Mouse (Mus musculus) left cerebral cortex, postnatal 36 days (tissue): Measurements from ENCODE around the gene Ly6g6f. TPM values are rescaled to one million over a fixed set of nuclear protein-coding genes. Genes with fewer than 3 reads are reported as not detected.
"Not testable (repeated sequence)": the region's sequence is repeated elsewhere in the genome, so short reads cannot be mapped to it uniquely, and the experiment has no call there.

Experiments used
- DNase-seq, 2 experiments: peaks; one replicate each; pipeline ENCODE4 v3.0.0; 2021 to 2022; ENCODE audit warnings: low spot score in 2 of 2, mixed read lengths in 1 of 2
- intact Hi-C: fragments of 180-260 bp; cut with DNase I; formaldehyde crosslinking; loops from one replicate; pipeline ENCODE4 v1.15.1; 2025
- total RNA-seq, 2 experiments: library from RNA; stranded (reverse); gene quantifications; 2 replicates each; pipeline ENCODE4 v1.2.3; 2021

The Ly6g6f gene
- total RNA-seq, 2 experiments from 2014 or later = not detected

DNA sequence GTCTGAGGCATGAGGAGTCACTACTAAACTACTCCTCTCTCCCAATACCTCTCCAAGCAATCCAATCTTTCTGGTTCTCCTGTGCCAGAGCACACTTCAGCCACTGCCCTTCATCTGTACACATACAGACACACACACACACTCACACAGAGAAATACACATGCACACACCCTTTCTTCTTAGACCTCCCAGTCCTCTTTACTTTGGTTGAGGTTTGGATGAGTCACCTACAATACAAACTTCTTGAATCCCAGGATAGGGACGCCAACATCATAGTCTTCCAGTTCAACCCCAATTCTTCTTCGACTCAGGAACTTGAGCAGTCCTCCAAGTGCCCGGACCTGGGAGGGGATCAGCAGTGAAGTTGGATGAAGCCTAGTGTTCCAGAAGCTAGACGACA, 41.6 kb downstream of the Ly6g6f start:
- intact Hi-C loops = no loop called here
- no peak for DNase-seq

- intact Hi-C loops = no loop called here
- DNase-seq = peak; percentile 35 to 51
Observed at GRCm38 (mm10) chr17:35039121-35039873, 46.1 kb downstream of the Ly6g6f start.

- DNase-seq = no peak
- intact Hi-C loops = loop anchor here (1.0 kb wide), 1 partner anchor 10 kb away; no protein-coding TSS in a partner anchor
Observed at GRCm38 (mm10) chr17:35034896-35035295, 50.5 kb downstream of the Ly6g6f start.

DNA sequence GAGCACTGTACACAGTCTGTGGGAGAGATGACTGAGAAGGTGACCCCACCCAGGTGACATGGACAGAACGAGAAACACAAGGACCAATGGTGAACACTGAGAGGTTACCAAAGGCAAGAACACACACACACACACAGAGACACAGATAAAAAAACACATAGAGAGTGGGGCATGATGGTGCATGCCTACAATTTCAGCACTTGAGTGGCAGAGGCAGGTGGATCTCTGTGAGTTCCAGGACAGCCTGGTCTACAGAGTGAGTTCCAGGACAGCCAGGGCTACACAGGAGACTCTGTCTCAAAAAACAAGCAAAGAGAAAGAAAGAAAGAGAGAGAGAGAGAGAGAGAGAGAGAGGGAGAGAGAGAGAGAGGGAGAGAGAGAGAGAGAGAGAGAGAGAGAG, 51.7 kb downstream of the Ly6g6f start:
- intact Hi-C loops = loop anchor here (1.0 kb wide), 1 partner anchor 12 kb away; no protein-coding TSS in a partner anchor
- not testable (repeated sequence) for DNase-seq

DNA sequence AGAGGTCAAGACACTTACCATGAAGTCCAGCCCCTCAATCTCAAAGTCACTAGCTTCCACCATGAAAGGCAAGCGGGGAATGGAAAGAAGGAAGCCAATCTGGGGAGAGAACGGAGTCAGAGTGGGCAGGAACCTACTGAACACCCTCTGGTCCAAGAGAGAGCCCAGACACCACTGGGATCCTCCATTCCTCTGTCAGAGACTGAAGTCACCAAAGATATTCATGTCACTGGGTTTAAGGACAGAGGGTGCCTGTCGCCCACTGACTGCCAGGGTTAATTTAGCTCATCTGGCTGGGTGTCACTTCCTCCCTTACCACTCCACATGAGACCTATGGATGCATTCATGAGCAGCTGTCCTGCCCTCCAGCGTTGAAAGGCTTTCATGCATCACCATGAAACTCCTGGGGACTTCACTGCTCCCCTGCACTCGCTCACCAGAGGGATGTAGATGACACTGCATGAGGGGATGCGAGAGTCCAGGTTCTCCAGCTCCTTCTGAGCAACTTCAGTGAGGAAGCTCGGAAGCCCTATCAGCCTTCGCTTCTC, 53.0 kb downstream of the Ly6g6f start:
- DNase-seq = no peak
- intact Hi-C loops = no loop called here

DNA sequence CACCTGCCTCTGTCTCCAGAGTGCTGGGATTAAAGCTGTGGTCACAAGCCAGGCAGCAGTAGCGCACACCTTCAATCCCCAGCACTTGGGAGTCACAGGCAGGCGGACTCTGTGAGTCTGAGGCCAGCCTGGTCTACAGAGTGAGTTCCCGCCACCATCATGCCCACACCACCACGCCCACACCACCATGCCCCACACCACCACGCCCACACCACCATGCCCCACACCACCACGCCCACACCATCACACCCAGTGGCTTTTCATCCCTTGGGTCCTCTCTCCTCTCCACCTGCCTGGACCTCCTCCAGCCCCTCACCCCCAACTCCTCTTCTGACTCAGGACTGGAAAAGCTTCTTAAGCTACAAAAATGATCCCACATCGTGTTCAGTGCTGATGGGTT, 53.5 kb downstream of the Ly6g6f start:
- intact Hi-C loops = no loop called here
- no peak for DNase-seq

DNA sequence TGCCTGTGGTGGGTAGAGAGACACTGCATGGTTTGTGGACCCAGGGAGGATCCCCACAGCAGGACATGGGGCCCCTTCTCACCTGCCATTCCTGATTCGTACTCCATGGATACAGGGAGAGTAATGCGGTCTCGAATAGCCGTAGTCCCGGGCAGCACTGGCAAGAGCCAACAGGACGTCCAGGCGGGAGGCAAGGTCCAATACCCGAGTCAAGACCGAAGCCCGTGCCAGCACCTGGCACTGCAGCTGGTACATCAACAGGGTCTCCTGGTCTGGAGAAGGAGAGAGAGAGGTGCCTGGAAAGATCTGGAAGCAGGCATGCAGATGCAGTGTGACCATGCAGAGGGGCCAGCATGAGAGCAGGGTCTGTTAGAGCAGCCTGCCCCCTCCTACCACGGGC, 54.1 kb downstream of the Ly6g6f start:
- DNase-seq = no peak
- intact Hi-C loops = no loop called here

Other genes with a start within 250 kb of the Ly6g6f start
- gene Stk19, start 248.7 kb downstream of the Ly6g6f start, total RNA-seq = 10 to 100 TPM; 50.2 to 58.6 TPM
- 10 to 100 TPM; 39.4 to 45.4 TPM for gene Dxo, start 248.6 kb downstream of the Ly6g6f start, total RNA-seq
- 10 to 100 TPM; 58.5 to 72.2 TPM for gene Skiv2l, start 235.4 kb downstream of the Ly6g6f start, total RNA-seq
- 10 to 100 TPM; 35.5 to 36.6 TPM for gene Nelfe, start 235.2 kb downstream of the Ly6g6f start, total RNA-seq
- under 1 TPM in 1 of 2 experiments, not detected in 1; 0.63 TPM for gene Cfb, start 223.1 kb downstream of the Ly6g6f start, total RNA-seq
- 1 to 10 TPM; 6.5 to 8.6 TPM for gene Zbtb12, start 206.1 kb downstream of the Ly6g6f start, total RNA-seq
- gene Gm20547, start 203.6 kb downstream of the Ly6g6f start, total RNA-seq = not detected
- 1 to 10 TPM; 2.4 to 2.5 TPM for gene C2, start 187.3 kb downstream of the Ly6g6f start, total RNA-seq
- 100 to 1,000 TPM; 162 to 194 TPM for gene Ehmt2, start 187.1 kb downstream of the Ly6g6f start, total RNA-seq
- under 1 TPM; 0.23 to 0.69 TPM for gene Slc44a4, start 171.1 kb downstream of the Ly6g6f start, total RNA-seq
- 10 to 100 TPM; 43.8 to 47.2 TPM for gene Neu1, start 154.4 kb downstream of the Ly6g6f start, total RNA-seq
- gene Hspa1b, start 126.4 kb downstream of the Ly6g6f start, total RNA-seq = 10 to 100 TPM; 12.9 to 23.4 TPM
- gene Gm20481, start 115.7 kb downstream of the Ly6g6f start, total RNA-seq = not detected
- gene Hspa1a, start 113.5 kb downstream of the Ly6g6f start, total RNA-seq = 10 to 100 TPM; 11.9 to 13.7 TPM
- gene Hspa1l, start 112.9 kb downstream of the Ly6g6f start, total RNA-seq = under 1 TPM in 1 of 2 experiments, not detected in 1; 0.32 TPM
- gene Lsm2, start 103.7 kb downstream of the Ly6g6f start, total RNA-seq = 10 to 100 TPM; 19.4 to 19.8 TPM
- gene Vars, start 84.6 kb downstream of the Ly6g6f start, total RNA-seq = 10 to 100 TPM; 38.2 to 47.2 TPM
- gene Vwa7, start 69.0 kb downstream of the Ly6g6f start, total RNA-seq = under 1 TPM; 0.48 to 0.57 TPM
- gene Sapcd1, start 57.6 kb downstream of the Ly6g6f start, total RNA-seq = under 1 TPM in 1 of 2 experiments, not detected in 1; 0.79 TPM
- gene Msh5, start 38.9 kb downstream of the Ly6g6f start, total RNA-seq = under 1 TPM in 1 of 2 experiments, not detected in 1; 0.66 TPM
- gene Clic1, start 35.6 kb downstream of the Ly6g6f start, total RNA-seq = 1 to 10 TPM; 8.4 to 8.5 TPM
- 10 to 100 TPM; 13.9 to 14.0 TPM for gene Ddah2, start 26.6 kb downstream of the Ly6g6f start, total RNA-seq
- gene Ly6g6c, start 20.2 kb downstream of the Ly6g6f start, total RNA-seq = not detected
- gene Mpig6b, start 19.4 kb downstream of the Ly6g6f start, total RNA-seq = not detected
- 1 to 10 TPM; 3.8 to 3.9 TPM for gene Ly6g6e, start 8.7 kb downstream of the Ly6g6f start, total RNA-seq
- gene Ly6g6d, start 7.5 kb downstream of the Ly6g6f start, total RNA-seq = 1 to 10 TPM in 1 of 2 experiments, under 1 TPM in 1; 0.63 to 1.5 TPM
- 100 to 1,000 TPM; 115 to 117 TPM for gene Abhd16a, start 3.7 kb upstream of the Ly6g6f start, total RNA-seq
- not detected for gene Ly6g5c, start 22.7 kb upstream of the Ly6g6f start, total RNA-seq
- under 1 TPM in 1 of 2 experiments, not detected in 1; 0.45 TPM for gene Ly6g5b, start 29.8 kb upstream of the Ly6g6f start, total RNA-seq
- 10 to 100 TPM; 15.5 to 19.0 TPM for gene Gpank1, start 35.8 kb upstream of the Ly6g6f start, total RNA-seq
- 100 to 1,000 TPM; 174 to 177 TPM for gene Csnk2b, start 36.4 kb upstream of the Ly6g6f start, total RNA-seq
- 10 to 100 TPM; 26.7 to 31.0 TPM for gene D17H6S53E, start 40.8 kb upstream of the Ly6g6f start, total RNA-seq
- gene Apom, start 46.4 kb upstream of the Ly6g6f start, total RNA-seq = not detected
- 100 to 1,000 TPM; 302 to 324 TPM for gene Bag6, start 49.6 kb upstream of the Ly6g6f start, total RNA-seq
- 100 to 1,000 TPM; 261 to 307 TPM for gene Prrc2a, start 79.3 kb upstream of the Ly6g6f start, total RNA-seq
- 10 to 100 TPM in 1 of 2 experiments, 1 to 10 TPM in 1; 9.1 to 13.0 TPM for gene Aif1, start 90.5 kb upstream of the Ly6g6f start, total RNA-seq
- gene Lst1, start 102.8 kb upstream of the Ly6g6f start, total RNA-seq = 1 to 10 TPM; 8.6 to 9.9 TPM
- gene Ltb, start 108.8 kb upstream of the Ly6g6f start, total RNA-seq = 1 to 10 TPM; 1.1 to 1.3 TPM
- gene Tnf, start 116.4 kb upstream of the Ly6g6f start, total RNA-seq = under 1 TPM in 1 of 2 experiments, not detected in 1; 0.25 TPM
- gene Lta, start 119.7 kb upstream of the Ly6g6f start, total RNA-seq = 1 to 10 TPM in 1 of 2 experiments, under 1 TPM in 1; 0.44 to 1.1 TPM
- gene Gm16181, start 135.2 kb upstream of the Ly6g6f start, total RNA-seq = not detected
- 100 to 1,000 TPM; 514 to 593 TPM for gene Atp6v1g2, start 148.1 kb upstream of the Ly6g6f start, total RNA-seq
- 10 to 100 TPM; 15.5 to 16.6 TPM for gene Nfkbil1, start 150.2 kb upstream of the Ly6g6f start, total RNA-seq
- 100 to 1,000 TPM; 189 to 214 TPM for gene Ddx39b, start 156.1 kb upstream of the Ly6g6f start, total RNA-seq
- gene H2-D1, start 177.1 kb upstream of the Ly6g6f start, total RNA-seq = 10 to 100 TPM; 19.6 to 23.3 TPM
- gene H2-Q1, start 234.8 kb upstream of the Ly6g6f start, total RNA-seq = under 1 TPM; 0.39 to 0.74 TPM